8 mouse cellular contexts compared by ENCODE assay signal in the genomic region with DNA sequence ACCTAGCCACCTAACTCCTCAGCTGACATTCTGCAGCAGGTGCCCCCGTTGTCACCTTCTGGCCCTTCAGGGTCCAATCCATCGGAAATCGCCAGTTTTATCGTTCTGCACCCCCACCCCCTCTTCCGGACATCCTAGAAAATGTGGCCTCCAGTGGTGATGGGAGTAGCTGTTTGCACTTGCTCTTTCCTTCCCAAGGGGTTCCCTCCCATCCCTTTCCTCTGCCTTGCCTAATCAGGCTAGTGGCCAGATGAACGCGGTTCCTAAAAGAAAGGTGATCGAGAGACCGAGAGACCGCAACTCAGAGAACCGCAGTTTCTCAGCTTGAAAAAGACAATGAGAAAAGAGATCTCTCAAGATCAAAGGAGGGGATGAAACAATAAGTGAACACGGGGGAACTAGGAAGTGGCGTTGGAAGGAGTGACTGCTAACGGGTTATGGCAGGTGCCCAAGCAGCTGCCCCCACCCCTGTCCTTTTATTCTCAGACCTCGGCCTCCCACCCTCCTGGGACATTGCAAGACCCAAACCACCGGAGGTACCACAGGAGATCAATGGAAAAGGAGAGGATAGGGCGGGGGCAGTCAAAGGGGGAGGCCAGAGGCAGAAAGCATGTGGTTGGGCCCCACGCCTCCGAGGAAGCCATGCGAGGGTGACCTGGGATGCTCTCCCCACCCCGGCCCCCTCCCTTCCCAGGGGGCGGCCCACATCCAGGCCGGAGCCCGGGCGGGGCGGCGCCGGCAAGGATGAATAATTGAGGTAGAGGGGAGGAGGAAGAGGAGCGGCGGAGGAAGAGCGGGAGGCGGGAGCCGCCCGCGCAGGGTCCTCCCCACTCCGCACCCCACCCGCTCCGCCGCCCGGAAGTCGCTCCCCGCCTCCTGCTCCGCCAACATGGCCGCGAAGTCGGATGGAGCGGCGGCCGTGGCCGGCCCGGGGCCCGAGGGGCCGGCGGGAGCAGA. TPM values are rescaled to one million over a fixed set of nuclear protein-coding genes. Genes with fewer than 3 reads are reported as not detected.
DNase-seq lines count a peak whose midpoint lies in the region; ATAC-seq and TF ChIP-seq lines count a peak whose summit lies in the region.

A gene (plus strand): TSS at position 727 of the 957 bp plus-strand sequence.

- TF ChIP-seq CTCF in E14TG2a.4 (conservative IDR thresholded peaks at IDR 0.05; ENCODE audit: low read length): no peak

- H3K9me3 ChIP-seq in heart, embryonic 12.5 days (replicated peaks): no peaks in the 10 kb centered on the region
- no peaks in the 10 kb centered on the region for H3K9me3 ChIP-seq in E14TG2a.4 (ENCODE audit: low read length)
- no peaks in the 10 kb centered on the region for H3K9me3 ChIP-seq in neural tube, embryonic 13.5 days

- 3% methylated on average over 49 of the region's 54 CpGs for WGBS in heart, embryonic 12.5 days
- WGBS in neural tube, embryonic 13.5 days: under 1% methylated on average over 47 of the region's 54 CpGs

- no peak within 1 kb of the TSS for H3K27ac ChIP-seq in heart, embryonic 12.5 days (ENCODE audit: poor library complexity, severe bottlenecking)
- H3K27ac ChIP-seq in neural tube, embryonic 13.5 days (replicated peaks): peak within 1 kb of the TSS; percentile 89

- peak within 1 kb of the TSS; percentile 80 for H3K4me2 ChIP-seq in heart, embryonic 12.5 days
- peak within 1 kb of the TSS; percentile 70 for H3K4me2 ChIP-seq in neural tube, embryonic 13.5 days

- H3K36me3 ChIP-seq in heart, embryonic 12.5 days: no peaks in the 10 kb centered on the region
- no peaks in the 10 kb centered on the region for H3K36me3 ChIP-seq in E14TG2a.4 (ENCODE audit: insufficient read depth, low read length)
- no peaks in the 10 kb centered on the region for H3K36me3 ChIP-seq in neural tube, embryonic 13.5 days

- DNase-seq in heart, adult 18-20 months: no peak
- peak; percentile 83 to 88 for DNase-seq in cerebellum, postnatal 25 days
- DNase-seq in induced T-regulatory cell, adult 2 months (ENCODE audit: low read depth): peak; percentile 5
- DNase-seq in lung, postnatal 36 days: no peak

- H3K9ac ChIP-seq in heart, embryonic 12.5 days: no peak within 1 kb of the TSS
- H3K9ac ChIP-seq in neural tube, embryonic 13.5 days: peak within 1 kb of the TSS; percentile 80

- H3K4me3 ChIP-seq in heart, embryonic 12.5 days: peak within 1 kb of the TSS; percentile 49
- peak within 1 kb of the TSS; percentile 86 for H3K4me3 ChIP-seq in E14TG2a.4 (replicated peaks; ENCODE audit: low read length)
- H3K4me3 ChIP-seq in neural tube, embryonic 13.5 days: peak within 1 kb of the TSS; percentile 75

- peaks cover 6% of the 10 kb centered on the region for H3K4me1 ChIP-seq in heart, embryonic 12.5 days (replicated peaks)
- peaks cover 24% of the 10 kb centered on the region for H3K4me1 ChIP-seq in E14TG2a.4 (replicated peaks; ENCODE audit: low read depth, low read length)
- peaks cover 57% of the 10 kb centered on the region for H3K4me1 ChIP-seq in neural tube, embryonic 13.5 days (replicated peaks)

- peaks cover 90% of the 10 kb centered on the region for H3K27me3 ChIP-seq in heart, embryonic 12.5 days (replicated peaks)
- H3K27me3 ChIP-seq in E14TG2a.4 (ENCODE audit: insufficient read depth, low read length): peaks cover 78% of the 10 kb centered on the region
- H3K27me3 ChIP-seq in neural tube, embryonic 13.5 days: peaks cover 36% of the 10 kb centered on the region

- peak; percentile 39; the same call in 1 of the 2 replicates for ATAC-seq in heart, embryonic 12.5 days (ENCODE audit: insufficient number of reproducible peaks, low FRiP score)
- ATAC-seq in neural tube, embryonic 13.5 days (ENCODE audit: low read depth): peak; percentile 86
- ATAC-seq in CD4-positive, CD25-positive, alpha-beta regulatory T cell, adult 4 months: no peak

RNA-seq across cellular contexts. Expression of the gene that starts here (rescaled TPM):
- not detected in 2 replicates for polyA plus RNA-seq in heart, embryonic 12.5 days (2016; fragmentation: Nextera tagmentation; extraction: Ambion mirVana)
- total RNA-seq in heart, adult 18-20 months (2021): not detected
- polyA plus RNA-seq in neural tube, embryonic 13.5 days (2015; fragmentation: Nextera tagmentation; extraction: Ambion mirVana): 1.5 and 2.3 TPM in 2 replicates
- polyA plus RNA-seq in CD4-positive, CD25-positive, alpha-beta regulatory T cell, adult 4 months (2017; shearing (Covaris generic)): not detected

Comparison
In these comparisons a context has a peak if more than half of its experiments do, and no peak if none do; other contexts are left out.
1. Peak in ATAC-seq, H3K4me3 ChIP-seq and H3K4me2 ChIP-seq in heart, embryonic 12.5 days; RNA of the gene not detected or under 1 TPM.
2. DNase-seq: peak in cerebellum, postnatal 25 days (2 of 2) and induced T-regulatory cell, adult 2 months (single experiment); none in heart, adult 18-20 months (0 of 2) and lung, postnatal 36 days (single experiment).
3. Peak in every context shown above with its lines, with median percentiles within 50 percentile points of each other: H3K4me3 ChIP-seq.